Mouse (Mus musculus) lung, postnatal 0 days (tissue): Measurements from ENCODE around the gene Zranb2.

Experiments used
- CTCF ChIP-seq: IDR thresholded peaks from 2 replicates; pipeline ENCODE4 v1.5.1; 2016; ENCODE audit warnings: antibody characterized with exemption, mild to moderate bottlenecking
- EP300 ChIP-seq: IDR thresholded peaks from 2 replicates; pipeline ENCODE4 v1.6.1; 2016; ENCODE audit warnings: antibody characterized with exemption, mild to moderate bottlenecking, control low read depth

GRCm38 (mm10) chr3:157531585-157531984 is 2.4 kb upstream of the Zranb2 start:
- TF ChIP-seq CTCF (no peak), EP300 (no peak)
